Mouse (Mus musculus) forebrain, postnatal 0 days (tissue): ENCODE measurements at regions not wholly inside any gene's neighbourhood (a gene's known extent, or its start where the extent isn't known, plus 50 kb on each side); places are given as distances from the start of the nearest gene placed in this dataset.

Source experiments
- ATAC-seq: fragments of 200-750 bp; cut with Nextera tagmentation; 2 replicates; pipeline ENCODE4 v1.8.0; 2017; ENCODE audit warnings: mild to moderate bottlenecking, moderate library complexity
- DNase-seq: peaks from one replicate; pipeline ENCODE4 v3.0.0-alpha.2; 2015
- H3K27ac ChIP-seq: fragments of 300-500 bp; sonication (generic); 2 replicates; pipeline ENCODE4 v1.5.1; 2014; ENCODE audit warnings: low read depth, mild to moderate bottlenecking, antibody characterized with exemption, low read length, moderate library complexity, mixed read lengths
- H3K27me3 ChIP-seq: fragments of 300-500 bp; sonication (generic); 2 replicates; pipeline ENCODE4 v1.6.1; 2014; ENCODE audit warnings: mild to moderate bottlenecking, low read length, mixed read lengths; ENCODE audit not compliant: insufficient read depth
- H3K36me3 ChIP-seq: fragments of 300-500 bp; sonication (generic); 2 replicates; pipeline ENCODE4 v1.6.1; 2014; ENCODE audit warnings: mild to moderate bottlenecking, moderate library complexity; ENCODE audit not compliant: insufficient read depth
- H3K4me1 ChIP-seq: fragments of 300-500 bp; sonication (generic); 2 replicates; pipeline ENCODE4 v1.6.1; 2014; ENCODE audit warnings: antibody characterized with exemption; ENCODE audit not compliant: insufficient read depth
- H3K4me2 ChIP-seq: fragments of 300-500 bp; sonication (generic); 2 replicates; pipeline ENCODE4 v1.6.1; 2014; ENCODE audit warnings: low read depth, mild to moderate bottlenecking, moderate library complexity
- H3K4me3 ChIP-seq: fragments of 300-500 bp; sonication (generic); 2 replicates; pipeline ENCODE4 v1.5.1; 2014; ENCODE audit warnings: low read depth, low read length, mixed read lengths
- H3K9ac ChIP-seq: fragments of 300-500 bp; sonication (generic); 2 replicates; pipeline ENCODE4 v1.6.1; 2014; ENCODE audit warnings: mild to moderate bottlenecking
- H3K9me3 ChIP-seq: fragments of 300-500 bp; sonication (generic); 2 replicates; pipeline ENCODE4 v1.6.1; 2016; ENCODE audit warnings: low read length
- CTCF ChIP-seq: sonication (generic); IDR thresholded peaks from 2 replicates; pipeline ENCODE4 v1.5.1; 2016; ENCODE audit warnings: antibody characterized with exemption, control low read depth, low read depth
- WGBS: fragments of 180-500 bp; shearing (Covaris S2); extraction: QIAGEN DNeasy Blood & Tissue Kit; methylation state at CpG from one replicate; pipeline ENCODE4 v1.1.7; 2014; 5-methylcytosine and 5-hydroxymethylcytosine counted together

GRCm38 (mm10) chr1:184583751-184584504 lies 148.5 kb downstream of the Hlx start:
- Histone ChIP-seq H3K4me2 (no peak overlapping the region), H3K36me3 (no peaks in the 10 kb centered on the region), H3K4me1 (no peaks in the 10 kb centered on the region), H3K4me3 (no peak overlapping the region), H3K27me3 (no peaks in the 10 kb centered on the region), H3K27ac (no peak overlapping the region), H3K9ac (no peak overlapping the region), H3K9me3 (no peaks in the 10 kb centered on the region)
- 78% methylated on average over 6 of the region's 6 CpGs for WGBS
- DNase-seq (no peak), ATAC-seq (no peak)
- TF ChIP-seq CTCF = no peak

GRCm38 (mm10) chr1:184579475-184579874 lies 152.9 kb downstream of the Hlx start:
- Histone ChIP-seq H3K9me3 (no peaks in the 10 kb centered on the region), H3K36me3 (no peaks in the 10 kb centered on the region), H3K4me3 (no peak overlapping the region), H3K4me2 (no peak overlapping the region), H3K9ac (no peak overlapping the region), H3K27me3 (no peaks in the 10 kb centered on the region), H3K27ac (no peak overlapping the region), H3K4me1 (no peaks in the 10 kb centered on the region)
- no peak for ATAC-seq
- no peak for TF ChIP-seq CTCF
- WGBS = 86% methylated on average over 3 of the region's 3 CpGs
- no peak for DNase-seq

GRCm38 (mm10) chr1:184576527-184576926 lies 155.9 kb downstream of the Hlx start:
- Histone ChIP-seq H3K27ac (no peak overlapping the region), H3K9ac (no peak overlapping the region), H3K4me2 (no peak overlapping the region), H3K9me3 (no peaks in the 10 kb centered on the region), H3K27me3 (no peaks in the 10 kb centered on the region), H3K4me3 (no peak overlapping the region), H3K4me1 (no peaks in the 10 kb centered on the region), H3K36me3 (no peaks in the 10 kb centered on the region)
- ATAC-seq = no peak
- no peak for TF ChIP-seq CTCF
- no peak for DNase-seq
- 81% methylated on average over 7 of the region's 7 CpGs for WGBS

DNA sequence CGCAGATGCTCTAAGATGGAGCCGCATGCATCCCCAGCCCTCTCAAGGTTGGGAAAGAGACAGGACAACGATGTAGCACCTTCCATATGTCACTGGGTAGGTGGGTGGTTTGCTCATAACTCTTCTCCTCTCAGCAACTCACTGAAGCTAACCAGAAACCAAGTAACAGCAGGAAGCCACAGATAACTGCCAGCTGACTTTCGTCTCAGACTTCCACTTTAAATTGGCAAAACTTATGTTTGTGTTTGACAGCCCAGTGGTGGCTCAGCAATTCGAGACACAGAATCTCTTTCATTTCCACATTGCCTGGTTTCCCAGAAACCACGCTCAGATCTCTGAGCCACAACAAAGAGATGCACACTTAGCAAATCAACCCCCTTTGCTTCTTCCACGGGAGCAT lies 159.1 kb downstream of the Hlx start:
- DNase-seq (no peak), ATAC-seq (no peak)
- 67% methylated on average over 7 of the region's 7 CpGs for WGBS
- Histone ChIP-seq H3K36me3 (no peaks in the 10 kb centered on the region), H3K4me2 (no peak overlapping the region), H3K9me3 (no peaks in the 10 kb centered on the region), H3K27me3 (no peaks in the 10 kb centered on the region), H3K4me1 (no peaks in the 10 kb centered on the region), H3K27ac (no peak overlapping the region), H3K4me3 (no peak overlapping the region), H3K9ac (no peak overlapping the region)
- no peak for TF ChIP-seq CTCF

DNA sequence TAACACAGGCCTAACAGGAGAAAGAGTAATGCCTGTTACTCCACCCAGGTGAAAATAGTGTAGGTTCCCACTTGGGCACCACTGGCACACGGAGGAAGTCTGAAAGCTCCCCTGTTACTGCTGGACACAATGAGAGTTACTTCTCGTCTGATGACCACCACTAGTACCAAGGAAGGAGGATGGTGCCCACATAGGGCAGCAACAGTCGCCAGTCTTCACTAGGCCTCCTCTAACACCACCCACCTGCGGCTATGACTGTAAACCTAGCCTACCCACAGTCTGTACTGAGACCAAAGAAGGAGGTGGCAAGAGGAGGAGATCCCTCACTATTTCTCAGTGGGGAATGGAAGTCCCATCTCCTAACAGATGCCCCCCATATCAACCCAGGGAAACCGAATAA lies 161.7 kb downstream of the Hlx start:
- TF ChIP-seq CTCF = no peak
- Histone ChIP-seq H3K27ac (no peak overlapping the region), H3K4me3 (no peak overlapping the region), H3K9me3 (no peaks in the 10 kb centered on the region), H3K9ac (no peak overlapping the region), H3K27me3 (no peaks in the 10 kb centered on the region), H3K36me3 (no peaks in the 10 kb centered on the region), H3K4me1 (no peaks in the 10 kb centered on the region), H3K4me2 (no peak overlapping the region)
- WGBS = 88% methylated on average over 5 of the region's 5 CpGs
- no peak for ATAC-seq
- DNase-seq = no peak

GRCm38 (mm10) chr1:184562926-184563325 lies 169.5 kb downstream of the Hlx start:
- Histone ChIP-seq H3K4me3 (no peak overlapping the region), H3K36me3 (no peaks in the 10 kb centered on the region), H3K4me1 (no peaks in the 10 kb centered on the region; the same call in 1 of the 2 replicates), H3K4me2 (no peak overlapping the region), H3K9ac (no peak overlapping the region), H3K27ac (no peak overlapping the region), H3K9me3 (no peaks in the 10 kb centered on the region), H3K27me3 (no peaks in the 10 kb centered on the region)
- no peak for DNase-seq
- TF ChIP-seq CTCF = no peak
- ATAC-seq = no peak
- WGBS = 87% methylated on average over 4 of the region's 4 CpGs

DNA sequence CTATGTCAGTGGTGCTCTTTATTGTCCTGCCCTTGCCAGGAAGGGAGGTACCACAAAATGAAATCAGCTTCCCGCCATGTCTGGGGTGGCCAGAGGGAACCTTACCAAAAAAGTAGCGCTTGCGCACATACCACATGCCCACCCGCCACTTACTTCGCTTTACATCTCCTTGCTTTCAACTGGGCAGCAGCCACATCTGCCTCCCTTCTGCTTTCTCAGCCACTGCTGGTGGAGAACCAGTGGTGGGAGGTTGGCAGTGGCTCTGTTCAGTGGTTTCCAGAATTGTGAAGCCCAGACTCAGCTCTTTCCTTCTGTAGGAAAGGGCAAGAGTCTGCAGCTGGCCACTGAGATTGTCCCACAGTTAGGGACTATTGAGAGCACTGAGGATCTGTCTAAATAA lies 170.2 kb downstream of the Hlx start:
- DNase-seq (no peak), ATAC-seq (no peak)
- Histone ChIP-seq H3K9ac (no peak overlapping the region), H3K27me3 (no peaks in the 10 kb centered on the region), H3K36me3 (no peaks in the 10 kb centered on the region), H3K9me3 (no peaks in the 10 kb centered on the region), H3K27ac (no peak overlapping the region), H3K4me3 (no peak overlapping the region), H3K4me1 (no peaks in the 10 kb centered on the region; the same call in 1 of the 2 replicates), H3K4me2 (no peak overlapping the region)
- 97% methylated on average over 5 of the region's 5 CpGs for WGBS
- no peak for TF ChIP-seq CTCF
